ENCODE assay signal across 10 mouse cellular contexts in genomic region chr11:54595053-54595452, GRCm38 (mm10).
A peak's percentile ranks its signal among the peaks of the same experiment; 100 is the strongest.
DNase-seq lines count a peak whose midpoint lies in the region; ATAC-seq and TF ChIP-seq lines count a peak whose summit lies in the region.
"Had no signal": no experiment of that assay in that cellular context is flagged by ENCODE, and none has a peak within 500 bp of the region (broad histone marks: within the 10 kb centered on the region; RNA-seq: fewer than 3 reads in every experiment).

No protein-coding gene starts in this region.

- H3K9ac ChIP-seq in hindbrain, embryonic 15.5 days: peak overlapping the region; percentile 14; the same call in 1 of the 2 replicates
- H3K9ac ChIP-seq in hindbrain, embryonic 12.5 days: no peak overlapping the region
- H3K9ac ChIP-seq in MEL (ENCODE audit: control insufficient read depth, low read depth, low read length, poor library complexity, severe bottlenecking): no peak overlapping the region
- H3K9ac ChIP-seq in liver, postnatal 0 days (replicated peaks): no peak overlapping the region

- peak in 2 of 3 experiments; percentile 31 to 50; a peak in 4 of 6 replicates for TF ChIP-seq CTCF in MEL (IDR thresholded peaks at IDR 0.05 in 2 of 3, conservative IDR thresholded peaks at IDR 0.05 in 1 of 3; ENCODE audit: control insufficient read depth in 1 of 3, insufficient read depth in 1 of 3, low read depth in 2 of 3, low read length in 3 of 3, poor library complexity in 1 of 3, severe bottlenecking in 1 of 3)
- peak; percentile 19; the same call in 1 of the 2 replicates for TF ChIP-seq CTCF in liver, postnatal 0 days (IDR thresholded peaks at IDR 0.05; ENCODE audit: low read depth)

- peak overlapping the region; percentile 59 for H3K27ac ChIP-seq in hindbrain, embryonic 15.5 days (replicated peaks)
- H3K27ac ChIP-seq in hindbrain, embryonic 12.5 days: no peak overlapping the region
- H3K27ac ChIP-seq in MEL (ENCODE audit: control insufficient read depth, low read depth, low read length): peak overlapping the region; percentile 47; the same call in 1 of the 2 replicates
- no peak overlapping the region for H3K27ac ChIP-seq in liver, postnatal 0 days (ENCODE audit: low read depth)
- H3K27ac ChIP-seq: limb, embryonic 10.5 days had no signal

- H3K36me3 ChIP-seq in hindbrain, embryonic 15.5 days: no peaks in the 10 kb centered on the region
- H3K36me3 ChIP-seq in hindbrain, embryonic 12.5 days: no peaks in the 10 kb centered on the region
- peaks cover 3 to 44% of the 10 kb centered on the region in 2 experiments for H3K36me3 ChIP-seq in MEL (ENCODE audit: control insufficient read depth in 1 of 2, insufficient read depth in 2 of 2, low read length in 2 of 2)
- peaks cover 2% of the 10 kb centered on the region; the same call in 1 of the 2 replicates for H3K36me3 ChIP-seq in liver, postnatal 0 days (replicated peaks; ENCODE audit: insufficient read depth, low read length)
- H3K36me3 ChIP-seq: limb, embryonic 10.5 days had no signal

- H3K4me1 ChIP-seq in hindbrain, embryonic 15.5 days (replicated peaks): peaks cover 3% of the 10 kb centered on the region; the same call in 1 of the 2 replicates
- no peaks in the 10 kb centered on the region; the same call in 1 of the 2 replicates for H3K4me1 ChIP-seq in hindbrain, embryonic 12.5 days
- peaks cover 13 to 27% of the 10 kb centered on the region in 2 experiments for H3K4me1 ChIP-seq in MEL (ENCODE audit: control insufficient read depth in 1 of 2, insufficient read depth in 2 of 2, low read length in 2 of 2)
- H3K4me1 ChIP-seq in liver, postnatal 0 days (ENCODE audit: insufficient read depth): 0 out of 2 replicates have a peak, but pooled peaks cover 2% of the 10 kb centered on the region
- H3K4me1 ChIP-seq: limb, embryonic 10.5 days had no signal

- H3K4me3 ChIP-seq in hindbrain, embryonic 15.5 days: no peak overlapping the region
- no peak overlapping the region for H3K4me3 ChIP-seq in hindbrain, embryonic 12.5 days
- H3K4me3 ChIP-seq in MEL (ENCODE audit: control insufficient read depth in 1 of 2, insufficient read depth in 1 of 2, low read depth in 2 of 2, low read length in 2 of 2): no peak overlapping the region
- H3K4me3 ChIP-seq in liver, postnatal 0 days (ENCODE audit: low read depth, low read length): no peak overlapping the region
- H3K4me3 ChIP-seq: limb, embryonic 10.5 days had no signal

- 74% methylated on average over 4 of the region's 4 CpGs for WGBS in hindbrain, embryonic 15.5 days
- WGBS in hindbrain, embryonic 12.5 days: 80% methylated on average over 4 of the region's 4 CpGs
- 56% methylated on average over 4 of the region's 4 CpGs for WGBS in liver, postnatal 0 days (ENCODE audit: insufficient replicate concordance)

- H3K79me2 ChIP-seq in MEL (ENCODE audit: control insufficient read depth, insufficient read depth, low read length, poor library complexity): no peaks in the 10 kb centered on the region; the same call in 1 of the 2 replicates

- no peak overlapping the region for H3K4me2 ChIP-seq in hindbrain, embryonic 15.5 days
- H3K4me2 ChIP-seq in hindbrain, embryonic 12.5 days (replicated peaks): no peak overlapping the region
- no peak overlapping the region for H3K4me2 ChIP-seq in liver, postnatal 0 days (ENCODE audit: low read depth, low read length)

- no peak for ATAC-seq in hindbrain, embryonic 15.5 days (ENCODE audit: low FRiP score, low read depth)
- ATAC-seq in hindbrain, embryonic 12.5 days (ENCODE audit: low FRiP score): no peak
- no peak for ATAC-seq in liver, postnatal 0 days

- DNase-seq in MEL (ENCODE audit: low read depth, low spot score) (peak; percentile 93), MN1 (ENCODE audit: low spot score) (no peak)
- DNase-seq in cerebellum, postnatal 25 days: peak; percentile 46 to 47
- no peak for DNase-seq in liver, postnatal 0 days
- no peak for DNase-seq in gastrocnemius, adult 18-20 months (ENCODE audit: low spot score)
- DNase-seq in adrenal gland, adult 8-10 months: no peak
- DNase-seq: kidney, adult 18-20 months had no signal

- H3K27me3 ChIP-seq in hindbrain, embryonic 15.5 days: no peaks in the 10 kb centered on the region
- H3K27me3 ChIP-seq in hindbrain, embryonic 12.5 days: no peaks in the 10 kb centered on the region
- H3K27me3 ChIP-seq in MEL (ENCODE audit: control insufficient read depth in 1 of 2, insufficient read depth in 2 of 2, low read length in 2 of 2): no peaks in the 10 kb centered on the region
- no peaks in the 10 kb centered on the region for H3K27me3 ChIP-seq in liver, postnatal 0 days (ENCODE audit: insufficient read depth, low read length)

- peak; percentile 76 to 89 for TF ChIP-seq EP300 in MEL (IDR thresholded peaks at IDR 0.05; ENCODE audit: low read depth in 1 of 2, low read length in 2 of 2)
- TF ChIP-seq EP300 in liver, postnatal 0 days (IDR thresholded peaks at IDR 0.05; ENCODE audit: low read depth): no peak

- TF ChIP-seq POLR2A in MEL (IDR thresholded peaks at IDR 0.05; ENCODE audit: control insufficient read depth in 1 of 2, insufficient read depth in 1 of 2, low read depth in 1 of 2, low read length in 2 of 2, poor library complexity in 1 of 2): no peak

- H3K9me3 ChIP-seq in hindbrain, embryonic 15.5 days: no peaks in the 10 kb centered on the region
- H3K9me3 ChIP-seq in hindbrain, embryonic 12.5 days (replicated peaks): no peaks in the 10 kb centered on the region
- no peaks in the 10 kb centered on the region for H3K9me3 ChIP-seq in MEL (replicated peaks; ENCODE audit: insufficient read depth, low read length)
- no peaks in the 10 kb centered on the region for H3K9me3 ChIP-seq in liver, postnatal 0 days (ENCODE audit: low read length)
- H3K9me3 ChIP-seq: limb, embryonic 10.5 days had no signal

- peak; percentile 31 for TF ChIP-seq RAD21 in MEL (IDR thresholded peaks at IDR 0.05; ENCODE audit: low read depth, low read length)

TF ChIP-seq in MEL, 35 proteins besides CTCF, POLR2A, EP300 and RAD21:
- TF ChIP-seq GATA1 (IDR thresholded peaks at IDR 0.05; ENCODE audit: low read depth, low read length) (peak; percentile 98), ZKSCAN1 (IDR thresholded peaks at IDR 0.05; ENCODE audit: low read depth, low read length) (no peak), SMC3 (IDR thresholded peaks at IDR 0.05; ENCODE audit: low read depth, low read length) (peak; percentile 35), GABPA (IDR thresholded peaks at IDR 0.05; ENCODE audit: low read depth, low read length) (no peak), SIN3A (IDR thresholded peaks at IDR 0.05; ENCODE audit: low read length) (peak; percentile 91), TAL1 (IDR thresholded peaks at IDR 0.05; ENCODE audit: low read length) (peak; percentile 19; the same call in 1 of the 2 replicates), NELFE (IDR thresholded peaks at IDR 0.05; ENCODE audit: low read depth, low read length) (no peak), MAFK (IDR thresholded peaks at IDR 0.05; ENCODE audit: borderline replicate concordance, low read depth, low read length) (no peak; the same call in 1 of the 2 replicates), CHD2 (IDR thresholded peaks at IDR 0.05; ENCODE audit: low read length) (no peak), MYC (IDR thresholded peaks at IDR 0.05; ENCODE audit: low read depth, low read length) (peak; percentile 86), TBP (IDR thresholded peaks at IDR 0.05; ENCODE audit: low read depth, low read length) (peak; percentile 58; the same call in 1 of the 2 replicates), POLR2AphosphoS2 (IDR thresholded peaks at IDR 0.05; ENCODE audit: low read length) (no peak), ELF1 (IDR thresholded peaks at IDR 0.05; ENCODE audit: low read depth, low read length) (no peak), HCFC1 (IDR thresholded peaks at IDR 0.05; ENCODE audit: low read depth, low read length) (peak; percentile 66), MAX (IDR thresholded peaks at IDR 0.05; ENCODE audit: low read length) (peak; percentile 50; the same call in 1 of the 2 replicates), RCOR1 (IDR thresholded peaks at IDR 0.05; ENCODE audit: low read depth, low read length) (peak; percentile 93), MAZ (IDR thresholded peaks at IDR 0.05; ENCODE audit: low read depth, low read length) (0 out of 2 replicates have a peak, but pooled peaks have one; percentile 40), TCF12 (IDR thresholded peaks at IDR 0.05; ENCODE audit: low read depth, low read length) (peak; percentile 37; the same call in 1 of the 2 replicates), NRF1 (IDR thresholded peaks at IDR 0.05; ENCODE audit: insufficient read depth, low read depth, low read length, poor library complexity, severe bottlenecking) (no peak), MXI1 (IDR thresholded peaks at IDR 0.05; ENCODE audit: low read depth, low read length) (peak; percentile 84), ZNF384 (IDR thresholded peaks at IDR 0.05; ENCODE audit: low read depth, low read length) (peak; percentile 90), E2F4 (IDR thresholded peaks at IDR 0.05; ENCODE audit: borderline replicate concordance, low read depth, low read length) (no peak), ETS1 (IDR thresholded peaks at IDR 0.05; ENCODE audit: low read depth, low read length) (peak; percentile 89), UBTF (IDR thresholded peaks at IDR 0.05; ENCODE audit: borderline replicate concordance, insufficient read depth, low read depth, low read length) (no peak), ZC3H11A (IDR thresholded peaks at IDR 0.05; ENCODE audit: low read depth, low read length) (peak; percentile 38; the same call in 1 of the 2 replicates)

Comparison
In these comparisons a context has a peak if more than half of its experiments do, and no peak if none do; other contexts are left out.
1. H3K27ac ChIP-seq: peak in hindbrain, embryonic 15.5 days (single experiment) and MEL (single experiment); none in hindbrain, embryonic 12.5 days (single experiment) and liver, postnatal 0 days (single experiment).
2. DNase-seq: peak in MEL (single experiment) and cerebellum, postnatal 25 days (2 of 2); none in liver, postnatal 0 days (single experiment), gastrocnemius, adult 18-20 months (single experiment), MN1 (single experiment) and adrenal gland, adult 8-10 months (single experiment).